Mouse (Mus musculus): ENCODE measurements around the gene App.

Gene App

DNA sequence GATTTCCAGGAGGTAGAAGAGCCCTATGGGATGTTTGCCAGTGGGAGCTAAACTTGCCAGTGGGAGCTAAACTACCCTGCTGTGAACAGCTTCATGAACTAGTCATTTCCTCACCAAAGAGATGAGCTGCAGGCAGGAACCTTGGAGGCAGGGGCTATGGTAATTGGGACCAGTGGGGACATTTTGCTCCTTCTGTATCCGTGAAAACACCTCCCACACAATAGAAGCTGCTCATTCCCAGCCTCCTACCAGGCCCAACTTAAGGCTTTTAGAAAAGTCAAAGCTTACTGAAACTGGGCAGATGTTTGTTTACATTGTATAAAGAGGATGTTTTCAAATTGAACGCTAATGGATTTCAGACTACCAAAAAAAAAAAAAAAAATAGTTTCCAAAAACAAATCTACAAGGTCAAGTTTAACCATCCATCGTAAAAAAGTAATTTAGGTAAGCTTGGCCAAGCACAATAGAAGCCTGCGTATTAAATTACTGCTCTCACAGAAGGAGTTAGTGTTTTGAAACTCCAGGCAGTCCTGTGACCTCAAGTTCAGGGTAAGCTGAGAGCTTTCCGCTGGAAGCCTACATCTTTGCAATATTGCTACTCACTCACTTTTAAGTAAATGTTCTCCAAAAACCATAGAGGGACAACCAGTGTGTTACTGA lies 253.8 kb downstream of the App start:
- ATAC-seq (ENCODE audit: insufficient number of reproducible peaks, low FRiP score, low TSS enrichment) = no peak

DNA sequence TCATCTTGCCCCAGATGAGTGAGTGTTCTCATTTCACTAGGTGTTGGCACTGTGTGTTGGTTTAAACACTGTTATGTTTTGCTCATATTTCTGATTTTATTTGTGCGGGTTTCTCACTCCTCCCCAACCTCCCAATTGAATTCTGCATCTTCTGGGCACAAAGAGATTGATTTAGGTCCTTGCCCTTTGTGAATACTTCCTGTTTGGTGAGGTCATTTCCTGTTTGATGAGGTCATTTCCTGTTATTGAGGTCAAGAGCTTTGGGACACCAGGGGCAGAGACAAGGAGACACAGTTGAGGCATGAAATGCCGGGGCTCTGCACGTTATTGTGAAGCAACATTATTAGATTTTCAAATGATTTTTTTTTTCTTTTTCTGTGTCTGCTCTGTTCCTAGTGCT lies 254.5 kb downstream of the App start:
- ATAC-seq (ENCODE audit: insufficient number of reproducible peaks, low FRiP score, low TSS enrichment) = no peak

DNA sequence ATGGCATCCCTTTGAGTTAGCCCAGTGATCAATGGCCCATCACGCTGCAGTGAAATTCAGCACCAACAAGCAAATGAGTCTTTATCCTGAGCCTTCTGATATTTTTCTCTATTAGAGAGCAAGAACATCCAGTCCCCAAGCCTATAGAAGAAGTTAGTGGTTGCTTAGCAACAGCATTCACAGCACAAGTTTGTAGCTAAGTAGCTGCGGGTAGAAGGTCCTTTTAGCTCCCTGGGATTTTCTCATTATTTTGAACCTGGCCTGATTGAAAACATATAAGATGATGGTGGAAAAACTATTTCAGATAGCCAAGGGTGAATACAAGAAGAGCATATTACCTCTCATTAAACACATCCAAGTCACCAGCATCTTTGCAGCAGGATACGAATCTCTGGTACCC lies 256.8 kb downstream of the App start:
- no peak for ATAC-seq (ENCODE audit: insufficient number of reproducible peaks, low FRiP score, low TSS enrichment)

DNA sequence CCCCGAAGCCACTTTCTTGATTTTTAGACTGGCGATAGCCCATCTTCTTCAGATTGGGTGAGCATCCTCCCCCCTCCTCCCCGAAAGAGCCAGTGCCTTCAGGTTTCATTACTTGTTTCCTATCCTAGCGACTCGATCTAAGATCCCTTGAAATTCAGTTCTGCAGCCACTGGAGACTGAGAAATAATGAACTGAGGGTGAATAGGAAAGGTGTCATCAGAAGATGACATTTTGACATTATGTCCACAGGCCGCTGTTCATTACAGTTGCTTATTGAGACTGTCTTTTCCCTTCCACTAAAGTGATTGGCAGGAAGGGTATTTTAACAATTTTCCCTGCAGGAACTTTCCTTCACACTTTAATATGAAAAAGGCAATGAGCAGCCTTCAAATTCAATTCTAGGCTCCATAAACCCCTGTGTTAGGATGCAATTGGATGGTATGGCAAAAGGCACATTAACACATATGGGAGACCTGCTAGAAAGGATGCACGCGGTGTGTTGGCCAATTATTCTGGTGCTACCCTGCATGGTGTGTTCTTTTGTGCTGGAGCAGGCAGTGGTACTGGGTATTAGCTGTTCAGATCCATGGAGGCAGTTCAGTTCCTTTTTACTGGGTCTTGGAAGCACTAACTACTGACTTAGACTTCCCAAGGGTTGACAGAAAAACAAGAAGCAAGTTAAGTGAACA lies 261.9 kb downstream of the App start:
- ATAC-seq (ENCODE audit: insufficient number of reproducible peaks, low FRiP score, low TSS enrichment) = no peak

DNA sequence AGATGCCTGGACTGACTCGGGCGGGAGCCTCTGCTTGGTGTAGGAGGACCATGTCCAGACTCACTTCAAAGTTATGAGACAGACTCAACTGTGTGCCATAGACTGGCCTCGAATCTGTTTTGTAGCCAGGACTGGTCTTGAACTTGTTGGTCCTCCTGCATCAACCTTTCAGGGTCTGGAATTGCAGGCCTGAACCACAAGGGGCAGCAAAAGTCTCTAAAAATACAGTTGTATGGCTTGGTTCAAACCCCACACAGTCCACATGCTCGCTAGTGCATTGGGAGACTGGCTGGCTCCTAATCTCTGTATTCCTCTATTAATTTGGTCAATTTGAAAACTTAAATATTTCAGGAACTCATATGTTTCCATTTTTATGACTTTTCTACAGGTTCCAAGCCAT lies 270.6 kb downstream of the App start:
- no peak for ATAC-seq (ENCODE audit: insufficient number of reproducible peaks, low FRiP score, low TSS enrichment)
